Mouse (Mus musculus): ENCODE measurements around the gene Rai1. TPM values are rescaled to one million over a fixed set of nuclear protein-coding genes. Genes with fewer than 3 reads are reported as not detected.

Rai1 gene
- total RNA-seq, 2 experiments from 2014 or later = 1.5 to 6.3 TPM

GRCm38 (mm10) chr11:60093984-60094587 is 10.7 kb upstream of the Rai1 start:
- ATAC-seq (replicated peaks; ENCODE audit: low FRiP score, poor library complexity, severe bottlenecking) = no peak

DNA sequence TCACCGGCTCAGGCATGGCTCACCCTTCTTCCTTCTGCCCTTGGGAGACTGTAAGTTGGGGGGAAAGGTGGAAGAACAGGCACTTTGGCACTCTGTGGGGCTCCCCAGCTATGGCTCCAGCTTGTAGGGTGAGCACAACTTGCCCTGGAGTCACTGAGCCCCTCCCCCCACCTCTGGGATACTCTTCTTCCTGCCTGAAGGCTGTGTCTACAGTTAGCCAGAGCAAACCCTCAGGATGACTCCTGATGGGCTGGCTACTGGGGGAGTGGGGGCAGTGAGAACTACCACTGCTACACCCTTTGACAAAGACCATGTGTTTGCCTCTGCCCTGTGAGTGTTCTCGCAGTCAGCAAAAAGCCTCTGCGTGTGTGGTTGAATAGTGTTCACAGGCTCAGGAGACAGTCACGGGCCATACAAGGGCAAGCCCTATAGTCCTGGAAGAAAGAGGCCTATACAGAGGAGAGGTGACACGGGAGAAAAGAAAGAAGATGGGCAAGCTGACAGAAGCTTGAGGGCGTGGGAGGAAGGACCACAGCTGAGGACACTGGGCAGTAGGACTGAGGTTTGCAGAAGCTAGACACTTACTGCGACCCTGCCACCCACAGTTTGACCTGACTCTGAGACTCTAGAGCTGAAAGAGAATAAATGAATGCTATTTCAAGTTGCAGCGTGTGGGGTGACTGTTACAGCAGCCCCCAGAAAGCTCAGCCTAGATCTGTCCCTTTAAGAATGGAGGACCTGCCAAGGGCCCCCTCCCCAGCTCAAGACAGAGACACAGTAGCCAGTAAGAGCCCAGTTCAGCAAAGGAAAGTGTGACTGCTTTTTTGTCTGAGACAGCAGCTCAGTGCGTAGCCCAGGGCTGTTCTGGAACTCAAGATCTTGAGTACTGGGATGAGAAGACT is 9.7 kb upstream of the Rai1 start:
- ATAC-seq (replicated peaks; ENCODE audit: low FRiP score, poor library complexity, severe bottlenecking) = no peak

- no peak for ATAC-seq (replicated peaks; ENCODE audit: low FRiP score, poor library complexity, severe bottlenecking)
Measured at GRCm38 (mm10) chr11:60099555-60100186, 5.1 kb upstream of the Rai1 start.

GRCm38 (mm10) chr11:60100827-60101555 is 3.8 kb upstream of the Rai1 start:
- no peak for ATAC-seq (replicated peaks; ENCODE audit: low FRiP score, poor library complexity, severe bottlenecking)

DNA sequence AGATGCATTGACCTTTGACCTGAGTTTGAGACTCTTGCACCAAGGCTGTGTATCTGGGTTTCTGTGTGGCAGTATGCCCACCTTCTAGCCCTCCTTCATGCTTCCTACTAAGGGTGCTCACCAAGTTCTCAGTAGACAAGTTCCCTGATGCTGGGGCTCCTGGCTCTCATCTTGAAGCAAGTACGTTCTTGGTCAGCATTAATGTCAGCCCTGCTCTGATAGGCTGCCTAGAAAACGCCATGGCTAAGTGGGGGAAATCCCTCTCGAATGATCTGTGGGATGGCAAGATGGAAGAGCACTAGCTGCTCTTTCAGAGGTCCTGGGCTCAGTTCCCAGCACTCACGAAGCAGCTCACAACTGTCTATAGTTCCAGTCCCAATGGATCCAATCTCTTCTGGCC is 2.8 kb upstream of the Rai1 start:
- no peak for ATAC-seq (replicated peaks; ENCODE audit: low FRiP score, poor library complexity, severe bottlenecking)

DNA sequence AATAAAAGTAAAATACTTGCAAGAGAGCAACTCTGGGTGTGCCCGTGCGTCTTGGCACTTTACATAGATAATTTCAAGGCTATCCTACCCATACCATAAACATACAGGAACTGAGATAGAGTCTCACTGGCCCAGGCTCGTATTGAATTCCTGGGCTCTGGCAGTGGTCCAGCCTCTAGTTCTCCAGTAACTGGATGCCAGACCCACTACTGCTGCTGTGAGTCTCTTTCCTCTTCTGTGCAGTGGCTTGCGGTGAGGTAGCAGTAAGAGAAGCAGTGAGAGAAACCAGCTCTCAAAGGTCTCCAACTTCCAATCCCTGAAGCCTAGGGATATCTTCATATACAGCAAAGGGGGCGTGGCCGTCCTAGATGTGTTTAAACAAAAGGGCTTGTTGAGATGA is 2.1 kb upstream of the Rai1 start:
- no peak for ATAC-seq (replicated peaks; ENCODE audit: low FRiP score, poor library complexity, severe bottlenecking)

GRCm38 (mm10) chr11:60103567-60103966 is 1.2 kb upstream of the Rai1 start:
- no peak for ATAC-seq (replicated peaks; ENCODE audit: low FRiP score, poor library complexity, severe bottlenecking)

- peak; percentile 61 for ATAC-seq (replicated peaks; ENCODE audit: low FRiP score, poor library complexity, severe bottlenecking)
Measured at GRCm38 (mm10) chr11:60105593-60106542, 1.1 kb downstream of the Rai1 start.

DNA sequence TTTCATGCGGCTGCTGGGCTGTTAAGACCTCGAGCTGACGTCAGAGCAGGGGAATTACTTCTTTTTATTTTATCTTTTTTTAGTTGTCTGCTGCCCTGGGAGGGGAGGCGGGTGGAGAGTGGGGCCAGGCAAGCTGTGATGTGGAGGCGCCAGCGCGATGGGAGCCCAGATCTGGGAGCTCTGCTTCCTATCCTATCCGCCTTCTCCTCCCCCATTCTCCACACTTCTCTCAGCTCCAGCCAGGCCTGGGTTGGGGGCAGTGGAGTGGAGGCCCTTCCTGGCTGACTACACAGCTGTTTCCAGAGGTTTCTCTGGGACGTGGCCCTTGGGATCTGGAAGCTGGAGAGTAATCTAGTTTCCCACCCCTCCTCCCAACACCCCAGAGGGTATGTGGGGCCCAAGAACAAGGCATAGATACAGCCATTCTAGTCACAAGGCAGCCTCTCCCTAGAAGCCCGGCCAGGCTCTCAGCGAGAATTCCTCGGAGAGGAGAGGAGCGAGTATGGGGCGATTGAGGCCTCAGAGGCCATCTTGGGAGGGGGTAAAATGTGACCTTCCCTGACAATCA is 1.8 kb downstream of the Rai1 start:
- no peak for ATAC-seq (replicated peaks; ENCODE audit: low FRiP score, poor library complexity, severe bottlenecking)

DNA sequence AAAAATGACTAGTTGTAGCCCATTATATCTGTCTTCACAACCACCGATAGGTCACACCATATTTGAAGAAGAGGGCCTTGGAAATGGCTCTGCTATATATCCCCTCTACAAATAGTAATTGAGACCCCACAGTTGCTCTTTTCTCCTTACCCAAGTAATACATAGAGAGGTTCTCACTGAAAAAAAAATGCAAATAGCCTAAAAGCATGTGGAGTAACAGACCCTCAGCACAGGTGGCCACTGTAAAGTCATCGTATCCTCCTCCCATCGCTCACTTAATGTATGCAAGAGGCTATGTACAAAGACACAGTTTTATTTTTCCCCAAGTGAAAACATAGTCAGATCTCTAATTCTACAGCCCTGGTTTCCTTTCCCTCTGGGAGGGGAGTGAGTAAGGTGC is 2.6 kb downstream of the Rai1 start:
- ATAC-seq (replicated peaks; ENCODE audit: low FRiP score, poor library complexity, severe bottlenecking) = no peak

DNA sequence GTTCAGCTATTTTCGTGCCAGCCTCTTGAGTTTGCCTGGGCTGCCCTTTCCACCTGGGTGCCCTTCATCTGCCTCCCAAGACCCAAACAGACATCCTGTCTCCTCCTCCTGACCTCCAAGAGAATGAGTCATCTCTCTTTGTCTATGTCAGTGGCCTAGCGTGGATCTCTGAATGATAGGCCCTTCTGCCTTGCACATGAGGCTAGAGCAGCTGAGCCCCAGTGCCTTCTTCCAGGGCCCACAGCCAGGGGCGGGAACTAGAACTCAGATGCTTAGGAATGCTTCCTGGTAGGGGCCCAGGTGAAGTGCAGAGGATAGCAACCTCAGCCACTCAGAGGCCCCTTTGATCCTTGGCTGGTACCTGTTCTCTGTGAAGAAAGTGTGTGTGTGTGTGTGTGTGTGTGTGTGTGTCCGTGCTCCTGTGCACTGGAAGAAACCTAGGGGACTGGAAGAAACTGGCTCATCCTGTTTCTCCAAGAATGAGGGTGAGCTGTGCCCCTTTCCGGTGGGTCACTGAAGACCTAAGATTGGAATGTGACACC is 3.9 kb downstream of the Rai1 start:
- no peak for ATAC-seq (replicated peaks; ENCODE audit: low FRiP score, poor library complexity, severe bottlenecking)

- ATAC-seq (replicated peaks; ENCODE audit: low FRiP score, poor library complexity, severe bottlenecking) = no peak
Measured at GRCm38 (mm10) chr11:60110386-60110785, 5.6 kb downstream of the Rai1 start.

DNA sequence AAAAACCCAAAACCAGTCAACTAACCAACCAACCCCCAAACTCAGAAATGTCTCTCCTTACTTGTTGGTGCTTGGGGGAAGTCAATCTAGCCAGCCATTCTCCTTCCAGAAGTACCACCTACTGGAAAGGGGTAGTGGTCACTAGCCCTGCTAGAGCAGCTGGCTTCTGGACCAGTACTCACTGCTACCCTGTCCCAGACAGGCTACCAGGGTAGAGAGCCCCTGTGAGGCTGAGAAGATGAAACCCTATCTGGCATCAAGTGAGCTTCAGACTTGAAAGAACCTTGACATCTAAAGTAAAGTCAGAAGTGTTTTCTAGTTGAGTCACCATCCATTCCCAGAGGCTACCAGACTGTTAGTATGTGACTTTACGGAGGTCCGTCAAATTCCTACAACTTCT is 6.8 kb downstream of the Rai1 start:
- ATAC-seq (replicated peaks; ENCODE audit: low FRiP score, poor library complexity, severe bottlenecking) = no peak

GRCm38 (mm10) chr11:60113624-60114023 is 8.8 kb downstream of the Rai1 start:
- ATAC-seq (replicated peaks; ENCODE audit: low FRiP score, poor library complexity, severe bottlenecking) = no peak

DNA sequence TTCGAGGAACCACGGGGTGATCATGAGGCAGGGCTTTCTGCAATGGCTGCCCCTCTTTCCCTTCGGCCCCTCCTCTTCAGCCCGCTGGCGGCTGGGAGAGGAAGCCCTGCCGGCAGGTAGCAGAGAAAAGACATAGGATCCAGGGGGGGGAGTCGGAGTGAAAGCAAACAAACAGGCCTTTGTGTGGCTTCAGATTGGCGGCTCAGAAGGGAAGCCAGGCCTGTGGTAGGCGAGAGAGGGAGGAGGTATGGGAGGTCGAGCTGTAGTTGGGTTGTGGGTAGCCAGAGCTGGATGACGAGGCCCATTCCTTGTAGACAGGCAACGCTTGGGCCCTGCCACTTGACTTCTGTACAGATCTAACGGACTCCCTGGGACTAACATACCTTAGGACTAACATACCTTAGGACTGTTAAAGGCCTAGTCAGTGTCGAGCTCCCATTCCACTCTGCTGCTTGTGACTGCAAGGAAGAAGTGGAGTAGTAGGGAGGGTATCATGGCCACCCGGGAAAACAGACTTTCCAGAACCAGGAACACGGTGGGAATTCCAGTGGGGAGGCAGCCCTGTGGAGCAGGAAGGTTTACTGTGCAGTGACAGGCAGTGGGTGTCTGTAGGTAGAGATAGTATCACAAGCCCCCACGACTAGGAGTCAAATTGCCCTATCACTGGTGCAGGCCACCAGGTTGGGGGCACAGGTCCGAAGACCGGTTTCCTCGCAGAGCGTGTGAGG is 9.6 kb downstream of the Rai1 start:
- ATAC-seq (replicated peaks; ENCODE audit: low FRiP score, poor library complexity, severe bottlenecking) = peak; percentile 51

- peak; percentile 94 for ATAC-seq (replicated peaks; ENCODE audit: low FRiP score, poor library complexity, severe bottlenecking)
Measured at GRCm38 (mm10) chr11:60115024-60115538, 10.3 kb downstream of the Rai1 start.

DNA sequence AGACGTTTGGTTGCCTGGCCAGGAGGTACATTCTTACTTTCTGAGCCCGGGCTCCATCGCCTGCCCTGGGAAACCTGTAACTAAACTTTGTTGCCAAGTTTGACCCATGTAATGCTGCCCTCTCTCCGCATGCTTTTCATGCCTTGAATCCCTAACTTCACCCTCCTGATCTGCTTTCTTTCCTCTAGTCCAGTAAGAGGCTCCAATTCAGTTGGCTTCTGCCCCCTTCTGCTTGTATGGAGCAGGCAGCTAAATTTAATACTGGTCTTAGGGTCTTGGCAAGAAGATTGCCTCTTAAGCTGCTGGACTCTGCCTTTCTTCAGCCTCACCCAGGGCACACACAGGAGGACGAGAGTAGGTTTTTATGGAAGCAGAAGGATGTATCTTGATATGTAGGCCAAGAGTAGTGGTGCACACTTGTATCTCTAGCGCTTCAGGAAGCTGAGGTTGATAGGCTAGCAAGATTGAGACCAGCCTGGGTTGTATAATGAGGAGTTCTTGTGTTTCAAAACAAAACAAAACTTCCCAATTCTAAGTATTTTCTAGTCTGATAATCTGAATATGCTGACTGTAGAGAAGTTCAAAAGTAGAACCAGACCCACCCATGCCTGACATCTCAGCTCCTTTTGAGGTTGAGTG is 10.9 kb downstream of the Rai1 start:
- ATAC-seq (replicated peaks; ENCODE audit: low FRiP score, poor library complexity, severe bottlenecking) = peak; percentile 16
